Mouse (Mus musculus) heart, embryonic 15.5 days (tissue): ENCODE results near the gene Taf13. TPM values are rescaled to one million over a fixed set of nuclear protein-coding genes. Genes with fewer than 3 reads are reported as not detected.
A peak's percentile ranks its signal among the peaks of the same experiment; 100 is the strongest.

Experiments used
- ATAC-seq: fragments of 200-750 bp; cut with Nextera tagmentation; replicated peaks from 2 replicates; pipeline ENCODE4 v1.8.0; 2017; ENCODE audit warnings: low read depth, moderate TSS enrichment; ENCODE audit not compliant: insufficient number of reproducible peaks, insufficient read depth, low FRiP score
- H3K27ac ChIP-seq: fragments of 300-500 bp; sonication (generic); 2 replicates; pipeline ENCODE4 v1.5.1; 2015; ENCODE audit warnings: mild to moderate bottlenecking, inconsistent platforms
- H3K27me3 ChIP-seq: fragments of 300-500 bp; sonication (generic); 2 replicates; pipeline ENCODE4 v1.6.1; 2015; ENCODE audit warnings: inconsistent platforms
- H3K36me3 ChIP-seq: fragments of 300-500 bp; sonication (generic); 2 replicates; pipeline ENCODE4 v1.6.1; 2015; ENCODE audit warnings: mild to moderate bottlenecking, inconsistent platforms
- H3K4me1 ChIP-seq: fragments of 300-500 bp; sonication (generic); replicated peaks from 2 replicates; pipeline ENCODE4 v1.6.1; 2015; ENCODE audit warnings: inconsistent platforms
- H3K4me2 ChIP-seq: fragments of 300-500 bp; sonication (generic); 2 replicates; pipeline ENCODE4 v1.6.1; 2015; ENCODE audit warnings: inconsistent platforms, mild to moderate bottlenecking, moderate library complexity
- H3K4me3 ChIP-seq: fragments of 300-500 bp; sonication (generic); 2 replicates; pipeline ENCODE4 v1.5.1; 2015; ENCODE audit warnings: mild to moderate bottlenecking, inconsistent platforms
- H3K9ac ChIP-seq: fragments of 300-500 bp; sonication (generic); 2 replicates; pipeline ENCODE4 v1.6.1; 2015; ENCODE audit warnings: mild to moderate bottlenecking, inconsistent platforms
- H3K9me3 ChIP-seq: fragments of 300-500 bp; sonication (generic); replicated peaks from 2 replicates; pipeline ENCODE4 v1.6.1; 2016; ENCODE audit warnings: inconsistent platforms
- WGBS: fragments of 180-500 bp; shearing (Covaris S2); methylation state at CpG from one replicate; pipeline ENCODE4 v1.1.7; 2015; ENCODE audit warnings: mixed read lengths; 5-methylcytosine and 5-hydroxymethylcytosine counted together
- microRNA-seq: library from miRNA; unstranded; fragments of <30 nt; microRNA quantifications from one replicate; pipeline ENCODE4, GENCODE M21; 2016
- polyA plus RNA-seq: library from polyadenylated mRNA; unstranded; fragments of >200 nt; fragmentation: Nextera tagmentation; extraction: Ambion mirVana; gene quantifications from 2 replicates; pipeline ENCODE4 v1.2.1, GENCODE M21; 2015

The Taf13 gene
- polyA plus RNA-seq, 1 experiment from 2014 or later: 24.7 TPM

- no peak for ATAC-seq
- WGBS: 72% methylated on average over 4 of the region's 4 CpGs
- H3K9ac ChIP-seq: no peak overlapping the region
- H3K4me3 ChIP-seq: no peak overlapping the region
- no peak overlapping the region for H3K4me2 ChIP-seq
- H3K36me3 ChIP-seq: no peaks in the 10 kb centered on the region
- no peaks in the 10 kb centered on the region for H3K4me1 ChIP-seq
- H3K27ac ChIP-seq: no peak overlapping the region
- no peaks in the 10 kb centered on the region for H3K9me3 ChIP-seq
- H3K27me3 ChIP-seq: no peaks in the 10 kb centered on the region
Observed at GRCm38 (mm10) chr3:108584580-108584979, 13.1 kb downstream of the Taf13 start.

DNA sequence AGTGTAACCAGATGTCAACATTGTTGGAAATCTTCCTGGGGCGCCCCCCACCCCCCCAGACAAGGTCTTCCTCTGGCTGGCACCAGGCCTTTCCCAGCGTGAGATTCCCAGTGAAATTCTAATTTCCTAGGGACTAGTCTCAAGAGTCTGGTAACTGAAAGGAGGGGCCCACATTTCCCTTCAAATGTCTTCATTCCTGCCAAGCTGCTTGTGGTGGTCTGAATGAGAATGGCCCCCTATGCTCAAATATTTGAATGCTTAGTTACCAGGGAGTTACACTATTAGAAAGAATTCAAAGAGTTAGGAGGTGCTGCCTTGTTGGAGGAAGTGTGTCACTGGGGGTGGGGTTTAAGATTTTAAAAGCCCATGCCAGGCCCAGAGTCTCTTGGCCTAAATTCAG lies 16.9 kb downstream of the Taf13 start:
- no peak for ATAC-seq
- Histone ChIP-seq H3K9ac (no peak overlapping the region), H3K4me3 (no peak overlapping the region), H3K4me2 (no peak overlapping the region), H3K9me3 (no peaks in the 10 kb centered on the region), H3K4me1 (peaks cover 11% of the 10 kb centered on the region), H3K36me3 (no peaks in the 10 kb centered on the region), H3K27ac (no peak overlapping the region), H3K27me3 (no peaks in the 10 kb centered on the region)
- 47% methylated on average over 2 of the region's 2 CpGs for WGBS

DNA sequence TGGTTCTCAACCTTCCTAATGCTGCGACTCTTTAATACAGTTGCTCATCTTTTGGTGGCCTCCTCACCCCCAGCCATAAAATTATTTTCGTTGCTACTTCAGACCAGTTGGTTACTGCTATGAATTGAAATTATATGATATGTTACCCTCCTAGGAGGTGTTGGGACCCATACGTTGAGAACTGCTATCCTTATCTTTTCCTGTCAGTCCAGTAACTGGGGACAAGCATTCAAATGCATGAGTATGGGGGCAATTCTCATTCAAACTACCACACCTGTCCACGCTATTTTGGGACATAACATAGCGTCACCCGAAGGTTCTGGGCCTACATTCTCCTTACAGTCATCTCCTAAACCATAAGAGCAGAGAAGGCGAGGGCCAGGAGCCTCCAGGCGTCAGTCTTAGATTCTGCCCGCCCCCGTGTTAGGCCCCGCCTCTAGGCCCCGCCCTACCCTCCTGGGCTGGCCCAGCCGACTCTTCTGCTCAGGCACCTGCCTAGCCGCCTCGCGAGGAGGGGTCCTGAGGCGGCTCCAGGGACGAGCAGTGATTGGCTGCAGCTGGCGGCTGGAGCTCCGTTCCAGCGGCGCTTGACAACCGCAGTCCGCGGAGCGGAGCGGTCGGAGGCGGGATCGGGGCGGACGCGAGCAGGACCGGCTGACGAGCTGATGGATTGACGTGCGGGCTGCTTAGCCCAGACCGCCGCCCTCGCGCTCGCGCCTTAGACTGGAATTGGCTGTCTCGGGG lies 19.5 kb downstream of the Taf13 start, which contains the start of gene Wdr47:
Gene Wdr47 (plus strand): TSS at position 494 of the 744 bp plus-strand sequence.
- peak within 1 kb of the TSS; percentile 87 for H3K4me3 ChIP-seq
- H3K4me2 ChIP-seq: peak within 1 kb of the TSS; percentile 99
- peaks cover 11% of the 10 kb centered on the region for H3K4me1 ChIP-seq
- H3K27me3 ChIP-seq: no peaks in the 10 kb centered on the region
- ATAC-seq: peak; percentile 99
- peak within 1 kb of the TSS; percentile 72 for H3K27ac ChIP-seq
- H3K36me3 ChIP-seq: no peaks in the 10 kb centered on the region
- H3K9me3 ChIP-seq: no peaks in the 10 kb centered on the region
- peak within 1 kb of the TSS; percentile 73 for H3K9ac ChIP-seq
- WGBS: 3% methylated on average over 44 of the region's 44 CpGs

DNA sequence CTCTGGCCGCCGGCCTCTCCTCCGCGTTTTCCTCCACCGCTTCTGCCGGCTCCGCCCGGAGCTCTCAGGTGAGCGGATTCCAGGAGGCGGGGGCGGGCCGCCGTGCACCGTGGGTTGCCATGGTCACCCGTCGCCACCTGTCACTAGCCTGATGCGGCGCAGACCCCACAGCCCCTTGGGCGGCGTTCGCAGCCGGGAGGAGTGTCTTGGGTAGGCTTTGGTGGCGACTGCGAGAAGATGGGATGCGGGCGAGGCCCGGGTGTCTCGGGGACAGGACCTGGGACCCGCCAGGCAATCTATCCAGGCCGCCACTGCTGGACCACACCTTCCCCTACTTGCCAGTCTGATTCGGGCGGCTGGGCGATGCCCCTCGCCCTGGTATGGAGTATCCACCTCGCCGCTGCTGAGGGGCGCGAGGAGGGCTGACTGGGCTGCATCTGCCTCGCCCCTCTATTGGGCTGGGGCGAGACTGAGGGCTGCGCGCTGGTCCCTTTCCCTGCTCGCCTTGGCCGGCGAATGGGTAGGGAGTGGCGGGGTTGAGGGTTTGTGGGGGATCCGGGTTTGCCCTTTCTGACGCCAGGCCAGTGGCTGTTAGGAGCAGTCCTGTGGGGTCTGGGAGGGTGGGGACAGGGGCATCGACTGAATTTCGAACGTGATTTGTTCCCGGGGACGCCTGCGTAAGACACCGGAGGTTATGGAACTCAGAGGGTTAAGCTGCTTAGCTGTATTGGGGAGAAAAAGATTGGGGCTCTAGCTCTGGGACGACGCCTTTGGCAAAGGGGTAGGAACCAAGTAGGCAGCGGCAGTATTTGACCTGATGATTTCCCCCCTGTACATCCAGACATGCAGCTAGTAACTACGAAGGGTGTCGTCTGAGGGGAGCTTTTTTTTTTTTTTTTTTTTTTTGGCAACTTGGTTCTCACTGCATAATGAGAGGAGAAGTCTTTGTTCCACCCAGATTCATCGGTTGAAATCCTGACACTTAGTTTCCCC lies 20.3 kb downstream of the Taf13 start:
- peak; percentile 68 for ATAC-seq
- no peaks in the 10 kb centered on the region for H3K27me3 ChIP-seq
- no peaks in the 10 kb centered on the region for H3K9me3 ChIP-seq
- H3K9ac ChIP-seq: peak overlapping the region; percentile 73
- H3K27ac ChIP-seq: peak overlapping the region; percentile 72
- under 1% methylated on average over 61 of the region's 61 CpGs for WGBS
- H3K4me2 ChIP-seq: peak overlapping the region; percentile 99
- H3K36me3 ChIP-seq: no peaks in the 10 kb centered on the region
- H3K4me1 ChIP-seq: peaks cover 11% of the 10 kb centered on the region
- peak overlapping the region; percentile 87 for H3K4me3 ChIP-seq

DNA sequence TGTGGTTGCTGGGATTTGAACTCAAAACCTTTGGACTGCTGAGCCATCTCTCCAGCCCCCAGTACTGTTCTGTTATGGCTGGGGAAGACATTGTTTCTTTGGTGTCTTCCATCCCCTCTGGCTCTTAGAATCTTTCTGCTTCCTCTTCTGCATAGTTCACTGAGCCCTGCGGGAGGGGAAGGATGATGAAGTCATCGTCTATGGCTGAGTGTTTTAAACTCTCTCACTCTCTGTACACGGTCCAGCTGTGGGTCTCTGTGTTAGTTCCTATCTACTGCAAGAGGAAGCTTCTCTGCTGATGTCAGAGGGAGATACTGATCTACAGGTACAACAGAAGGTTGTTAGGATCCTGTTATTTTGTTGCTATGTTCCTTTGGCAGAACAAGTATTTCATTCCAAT lies 37.4 kb downstream of the Taf13 start:
- Histone ChIP-seq H3K4me1 (no peaks in the 10 kb centered on the region), H3K4me3 (no peak overlapping the region), H3K4me2 (no peak overlapping the region), H3K27ac (no peak overlapping the region), H3K27me3 (no peaks in the 10 kb centered on the region), H3K36me3 (no peaks in the 10 kb centered on the region), H3K9me3 (no peaks in the 10 kb centered on the region), H3K9ac (no peak overlapping the region)
- no peak for ATAC-seq
- 34% methylated on average over 3 of the region's 3 CpGs for WGBS

Small RNA genes lying within 50 kb of the gene (microRNA-seq; reads per million reads assigned to microRNA genes)
- gene Gm22860: not detected

Other genes with a start within 250 kb of the Taf13 start
- 41.5 and 48.0 TPM in 2 replicates for gene Mybphl, start 206.8 kb upstream of the Taf13 start, polyA plus RNA-seq
- 17.1 and 23.1 TPM in 2 replicates for gene Psrc1, start 187.9 kb upstream of the Taf13 start, polyA plus RNA-seq
- 2.4 and 3.6 TPM in 2 replicates for gene Celsr2, start 156.1 kb upstream of the Taf13 start, polyA plus RNA-seq
- gene Sars, start 126.5 kb upstream of the Taf13 start, polyA plus RNA-seq: 79.7 and 80.9 TPM in 2 replicates
- 0.19 TPM in 1 of 2 replicates, not detected in the other for gene 1700013F07Rik, start 37.5 kb upstream of the Taf13 start, polyA plus RNA-seq
- gene 5330417C22Rik, start 35.2 kb upstream of the Taf13 start, polyA plus RNA-seq: 1.0 and 1.7 TPM in 2 replicates
- 29.7 and 32.5 TPM in 2 replicates for gene Tmem167b, start 9.2 kb upstream of the Taf13 start, polyA plus RNA-seq
- 7.0 and 8.8 TPM in 2 replicates for gene Wdr47, start 19.6 kb downstream of the Taf13 start, polyA plus RNA-seq
- gene Clcc1, start 82.2 kb downstream of the Taf13 start, polyA plus RNA-seq: 50.3 and 50.9 TPM in 2 replicates
- gene Gpsm2, start 150.6 kb downstream of the Taf13 start, polyA plus RNA-seq: 25.0 and 27.6 TPM in 2 replicates
- 0.04 TPM in 1 of 2 replicates, not detected in the other for gene Aknad1, start 168.0 kb downstream of the Taf13 start, polyA plus RNA-seq